Mouse (Mus musculus): Measurements from ENCODE around the gene Ostc. TPM values are rescaled to one million over a fixed set of nuclear protein-coding genes. Genes with fewer than 3 reads are reported as not detected.

The Ostc gene
- polyA plus RNA-seq, 1 experiment from 2014 or later, result 380 TPM

- ATAC-seq (replicated peaks; ENCODE audit: low FRiP score, low TSS enrichment, low read depth), result no peak
- no peak for DNase-seq (ENCODE audit: low spot score)
- WGBS, result 90% methylated on average over 7 of the region's 7 CpGs
Observed at GRCm38 (mm10) chr3:130716555-130716954, 7.3 kb upstream of the Ostc start.

GRCm38 (mm10) chr3:130714775-130715568, 5.7 kb upstream of the Ostc start:
- Histone ChIP-seq H3K27ac (ENCODE audit: low read depth) (no peak overlapping the region), H3K4me3 (ENCODE audit: low read depth, low read length) (peak overlapping the region; percentile 34), H3K9me3 (ENCODE audit: control insufficient read depth, low read length) (no peaks in the 10 kb centered on the region), H3K4me1 (replicated peaks; ENCODE audit: control insufficient read depth, insufficient read depth, low read length) (no peaks in the 10 kb centered on the region; the same call in 1 of the 2 replicates), H3K4me2 (ENCODE audit: low read length) (peak overlapping the region; percentile 56), H3K27me3 (replicated peaks; ENCODE audit: control insufficient read depth, insufficient read depth, low read length) (no peaks in the 10 kb centered on the region), H3K9ac (ENCODE audit: low read length) (0 out of 2 replicates have a peak overlapping the region, but pooled peaks have one; percentile 11), H3K36me3 (ENCODE audit: control insufficient read depth, insufficient read depth, low read length) (no peaks in the 10 kb centered on the region)
- 12% methylated on average over 22 of the region's 22 CpGs for WGBS
- peak; percentile 75 for DNase-seq (ENCODE audit: low spot score)
- no peak for ATAC-seq (replicated peaks; ENCODE audit: low FRiP score, low TSS enrichment, low read depth)

More at GRCm38 (mm10) chr3:130716555-130716954, 7.3 kb upstream of the Ostc start:
- H3K27me3 ChIP-seq (replicated peaks; ENCODE audit: control insufficient read depth, insufficient read depth, low read length), result no peaks in the 10 kb centered on the region
- H3K27ac ChIP-seq (ENCODE audit: low read depth), result no peak overlapping the region
- H3K4me2 ChIP-seq (ENCODE audit: low read length), result no peak overlapping the region
- no peaks in the 10 kb centered on the region for H3K36me3 ChIP-seq (ENCODE audit: control insufficient read depth, insufficient read depth, low read length)
- no peaks in the 10 kb centered on the region; the same call in 1 of the 2 replicates for H3K4me1 ChIP-seq (replicated peaks; ENCODE audit: control insufficient read depth, insufficient read depth, low read length)
- H3K9me3 ChIP-seq (ENCODE audit: control insufficient read depth, low read length), result no peaks in the 10 kb centered on the region
- H3K9ac ChIP-seq (ENCODE audit: low read length), result no peak overlapping the region
- no peak overlapping the region for H3K4me3 ChIP-seq (ENCODE audit: low read depth, low read length)

- no peak overlapping the region for H3K4me3 ChIP-seq (ENCODE audit: low read depth, low read length)
- DNase-seq (ENCODE audit: low spot score) (no peak), ATAC-seq (replicated peaks; ENCODE audit: low FRiP score, low TSS enrichment, low read depth) (no peak)
- no peaks in the 10 kb centered on the region for H3K9me3 ChIP-seq (ENCODE audit: control insufficient read depth, low read length)
- H3K4me2 ChIP-seq (ENCODE audit: low read length), result no peak overlapping the region
- H3K27me3 ChIP-seq (replicated peaks; ENCODE audit: control insufficient read depth, insufficient read depth, low read length), result no peaks in the 10 kb centered on the region
- no peak overlapping the region for H3K9ac ChIP-seq (ENCODE audit: low read length)
- WGBS, result 44% methylated on average over 6 of the region's 6 CpGs
- H3K27ac ChIP-seq (ENCODE audit: low read depth), result no peak overlapping the region
- no peaks in the 10 kb centered on the region for H3K36me3 ChIP-seq (ENCODE audit: control insufficient read depth, insufficient read depth, low read length)
- H3K4me1 ChIP-seq (replicated peaks; ENCODE audit: control insufficient read depth, insufficient read depth, low read length), result peaks cover 5% of the 10 kb centered on the region
Observed at GRCm38 (mm10) chr3:130712891-130713290, 3.6 kb upstream of the Ostc start.

GRCm38 (mm10) chr3:130710103-130710502, 859 bp upstream of the Ostc start:
- Histone ChIP-seq H3K27ac (ENCODE audit: low read depth) (no peak overlapping the region), H3K4me3 (ENCODE audit: low read depth, low read length) (peak overlapping the region; percentile 93; the same call in 1 of the 2 replicates), H3K9ac (ENCODE audit: low read length) (no peak overlapping the region), H3K4me2 (ENCODE audit: low read length) (peak overlapping the region; percentile 63), H3K36me3 (ENCODE audit: control insufficient read depth, insufficient read depth, low read length) (0 out of 2 replicates have a peak, but pooled peaks cover 3% of the 10 kb centered on the region), H3K4me1 (replicated peaks; ENCODE audit: control insufficient read depth, insufficient read depth, low read length) (peaks cover 12% of the 10 kb centered on the region), H3K27me3 (replicated peaks; ENCODE audit: control insufficient read depth, insufficient read depth, low read length) (no peaks in the 10 kb centered on the region), H3K9me3 (ENCODE audit: control insufficient read depth, low read length) (no peaks in the 10 kb centered on the region)
- ATAC-seq (replicated peaks; ENCODE audit: low FRiP score, low TSS enrichment, low read depth) (no peak), DNase-seq (ENCODE audit: low spot score) (no peak)
- WGBS, result 56% methylated on average over 7 of the region's 7 CpGs

GRCm38 (mm10) chr3:130708529-130708928, 715 bp downstream of the Ostc start:
- Histone ChIP-seq H3K9me3 (ENCODE audit: control insufficient read depth, low read length) (no peaks in the 10 kb centered on the region), H3K4me2 (ENCODE audit: low read length) (peak overlapping the region; percentile 91), H3K9ac (ENCODE audit: low read length) (peak overlapping the region; percentile 89), H3K36me3 (ENCODE audit: control insufficient read depth, insufficient read depth, low read length) (peaks cover 18% of the 10 kb centered on the region), H3K27ac (ENCODE audit: low read depth) (peak overlapping the region; percentile 88), H3K4me1 (replicated peaks; ENCODE audit: control insufficient read depth, insufficient read depth, low read length) (peaks cover 12% of the 10 kb centered on the region), H3K27me3 (replicated peaks; ENCODE audit: control insufficient read depth, insufficient read depth, low read length) (no peaks in the 10 kb centered on the region), H3K4me3 (ENCODE audit: low read depth, low read length) (peak overlapping the region; percentile 93)
- DNase-seq (ENCODE audit: low spot score) (no peak), ATAC-seq (replicated peaks; ENCODE audit: low FRiP score, low TSS enrichment, low read depth) (no peak)
- 3% methylated on average over 5 of the region's 5 CpGs for WGBS

- Histone ChIP-seq H3K4me2 (ENCODE audit: low read length) (no peak overlapping the region), H3K36me3 (ENCODE audit: control insufficient read depth, insufficient read depth, low read length) (peaks cover 73% of the 10 kb centered on the region), H3K9me3 (ENCODE audit: control insufficient read depth, low read length) (no peaks in the 10 kb centered on the region), H3K9ac (ENCODE audit: low read length) (no peak overlapping the region), H3K4me1 (replicated peaks; ENCODE audit: control insufficient read depth, insufficient read depth, low read length) (peaks cover 1% of the 10 kb centered on the region), H3K4me3 (ENCODE audit: low read depth, low read length) (no peak overlapping the region), H3K27ac (ENCODE audit: low read depth) (no peak overlapping the region), H3K27me3 (replicated peaks; ENCODE audit: control insufficient read depth, insufficient read depth, low read length) (no peaks in the 10 kb centered on the region)
- ATAC-seq (replicated peaks; ENCODE audit: low FRiP score, low TSS enrichment, low read depth) (no peak), DNase-seq (ENCODE audit: low spot score) (no peak)
- WGBS, result 80% methylated on average over 6 of the region's 6 CpGs
Observed at GRCm38 (mm10) chr3:130702289-130702688, 7.0 kb downstream of the Ostc start.

GRCm38 (mm10) chr3:130697622-130698021, 11.6 kb downstream of the Ostc start:
- no peak overlapping the region for H3K27ac ChIP-seq (ENCODE audit: low read depth)
- H3K9me3 ChIP-seq (ENCODE audit: control insufficient read depth, low read length), result no peaks in the 10 kb centered on the region
- 80% methylated on average over 4 of the region's 4 CpGs for WGBS
- H3K9ac ChIP-seq (ENCODE audit: low read length), result no peak overlapping the region
- DNase-seq (ENCODE audit: low spot score), result no peak
- H3K36me3 ChIP-seq (ENCODE audit: control insufficient read depth, insufficient read depth, low read length), result peaks cover 72% of the 10 kb centered on the region
- ATAC-seq (replicated peaks; ENCODE audit: low FRiP score, low TSS enrichment, low read depth), result no peak
- H3K4me2 ChIP-seq (ENCODE audit: low read length), result no peak overlapping the region
- no peaks in the 10 kb centered on the region for H3K27me3 ChIP-seq (replicated peaks; ENCODE audit: control insufficient read depth, insufficient read depth, low read length)
- H3K4me3 ChIP-seq (ENCODE audit: low read depth, low read length), result no peak overlapping the region
- H3K4me1 ChIP-seq (replicated peaks; ENCODE audit: control insufficient read depth, insufficient read depth, low read length), result no peaks in the 10 kb centered on the region

- WGBS, result 93% methylated on average over 7 of the region's 7 CpGs
- H3K27ac ChIP-seq (ENCODE audit: low read depth), result no peak overlapping the region
- peaks cover 44% of the 10 kb centered on the region for H3K36me3 ChIP-seq (ENCODE audit: control insufficient read depth, insufficient read depth, low read length)
- no peak overlapping the region for H3K9ac ChIP-seq (ENCODE audit: low read length)
- no peak overlapping the region for H3K4me2 ChIP-seq (ENCODE audit: low read length)
- H3K4me3 ChIP-seq (ENCODE audit: low read depth, low read length), result no peak overlapping the region
- H3K27me3 ChIP-seq (replicated peaks; ENCODE audit: control insufficient read depth, insufficient read depth, low read length), result no peaks in the 10 kb centered on the region
- no peak for DNase-seq (ENCODE audit: low spot score)
- peaks cover 9% of the 10 kb centered on the region; the same call in 1 of the 2 replicates for H3K4me1 ChIP-seq (replicated peaks; ENCODE audit: control insufficient read depth, insufficient read depth, low read length)
- H3K9me3 ChIP-seq (ENCODE audit: control insufficient read depth, low read length), result no peaks in the 10 kb centered on the region
- ATAC-seq (replicated peaks; ENCODE audit: low FRiP score, low TSS enrichment, low read depth), result no peak
Observed at GRCm38 (mm10) chr3:130694705-130695104, 14.5 kb downstream of the Ostc start.
